Mouse (Mus musculus): ENCODE measurements around the gene Clk4.

Gene Clk4

GRCm38 (mm10) chr11:51261680-51262219, at the start of gene Clk4:
TSS of gene Clk4 (plus strand) at chr11:51261730.
- no peak for DNase-seq

- no peak for DNase-seq
Observed at GRCm38 (mm10) chr11:51214021-51214420, 47.5 kb upstream of the Clk4 start.

DNA sequence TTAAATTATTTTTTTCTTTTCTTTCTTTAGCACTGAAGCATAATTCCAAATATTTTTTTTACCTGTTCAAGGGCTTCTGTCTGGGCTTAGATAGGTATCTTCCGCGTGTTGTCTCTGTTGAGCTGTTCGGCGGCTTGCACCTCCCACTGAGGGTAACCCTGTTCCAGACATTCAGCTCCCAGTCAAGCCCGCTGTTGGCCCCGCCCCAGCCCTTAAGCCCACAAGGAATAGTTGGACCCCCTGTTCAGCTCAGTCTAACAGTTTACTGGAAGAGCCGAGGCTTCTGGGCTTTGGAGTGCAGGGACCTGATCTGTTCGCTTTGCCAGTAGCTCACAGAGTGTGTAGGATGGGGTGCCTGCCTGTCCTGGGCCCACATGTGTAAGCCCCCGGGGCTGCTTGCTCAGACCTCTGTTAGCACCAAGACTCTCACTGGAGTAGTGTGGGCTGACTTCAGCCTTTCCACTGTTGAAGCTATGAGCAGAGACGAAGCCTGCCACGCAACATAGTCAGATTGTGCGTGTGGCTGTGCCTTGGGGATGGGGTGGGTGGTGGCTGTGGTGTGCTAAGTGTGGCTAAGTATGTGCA, 42.0 kb upstream of the Clk4 start:
- no peak for DNase-seq

- DNase-seq, result no peak
Observed at GRCm38 (mm10) chr11:51220308-51220707, 41.2 kb upstream of the Clk4 start, which contains the start of gene Gm12569. TSS of gene Gm12569 (plus strand) at chr11:51220473.

DNA sequence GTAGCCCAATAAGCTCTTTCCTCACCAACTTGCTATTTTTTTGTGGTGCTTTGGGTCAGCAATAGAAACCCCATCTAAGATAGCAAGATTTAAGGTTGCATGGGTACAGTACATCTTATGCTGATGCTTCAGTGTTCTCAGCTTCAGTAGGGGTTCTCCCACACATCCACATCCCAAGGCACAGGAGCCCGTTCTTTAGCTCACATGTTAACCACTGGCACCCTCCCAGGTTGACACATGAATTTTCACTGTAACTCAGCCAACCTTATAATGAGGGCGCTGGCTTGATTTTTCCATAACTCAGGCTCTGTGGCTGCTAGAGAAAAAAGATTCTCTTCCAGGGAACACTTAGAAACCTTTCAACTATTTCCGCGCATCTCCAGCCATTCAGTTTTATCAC, 34.4 kb upstream of the Clk4 start:
- DNase-seq, result no peak

GRCm38 (mm10) chr11:51234626-51235025, 26.9 kb upstream of the Clk4 start:
- no peak for DNase-seq

GRCm38 (mm10) chr11:51242897-51243296, 18.6 kb upstream of the Clk4 start:
- no peak for DNase-seq

GRCm38 (mm10) chr11:51257006-51257405, 4.5 kb upstream of the Clk4 start:
- DNase-seq, result no peak

DNA sequence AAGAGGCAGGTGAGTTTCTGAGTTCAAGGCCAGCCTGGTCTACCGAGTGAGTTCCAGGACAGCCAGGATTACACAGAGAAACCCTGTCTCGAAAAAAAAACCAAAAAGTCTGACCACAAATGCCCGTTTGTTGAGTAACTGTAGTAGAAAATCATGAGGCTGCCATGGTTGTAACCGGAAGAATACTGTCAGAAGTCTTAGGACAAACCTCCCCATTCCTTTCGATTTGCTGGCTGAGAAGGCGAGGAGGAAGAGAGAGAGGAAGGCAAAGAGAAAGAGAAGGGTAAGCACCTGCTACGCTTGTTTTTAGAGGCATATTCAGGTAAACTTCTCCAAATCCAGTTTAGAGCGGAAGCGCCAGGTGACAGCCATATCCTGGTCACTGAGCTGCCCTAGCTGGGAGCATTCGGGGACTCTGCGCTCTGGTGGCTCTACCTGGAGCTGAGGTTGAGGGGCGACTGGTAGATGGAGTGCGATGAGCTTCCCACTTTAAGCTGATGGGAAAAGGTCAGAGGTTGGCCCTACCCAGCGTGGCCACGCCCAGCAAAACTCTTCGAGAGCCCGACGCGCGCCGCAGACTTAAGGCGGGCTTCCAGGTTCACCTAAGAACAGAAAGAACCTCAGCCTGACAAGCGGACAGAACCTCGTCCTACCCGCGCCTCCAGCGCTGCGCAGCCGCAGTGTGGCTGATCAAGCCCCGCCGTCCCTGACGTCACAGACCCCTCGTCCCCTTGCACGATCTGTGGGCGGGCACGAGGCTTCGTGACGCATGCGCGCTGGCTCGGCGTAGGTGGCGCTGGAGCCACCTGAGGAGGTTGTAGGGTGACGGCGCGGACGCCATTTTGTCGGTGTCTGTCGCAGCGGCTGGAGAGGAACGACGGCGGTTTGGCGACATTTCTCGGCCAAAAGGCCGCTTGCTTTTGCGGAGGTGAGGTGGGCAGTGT, 1.1 kb downstream of the Clk4 start, which contains the start of gene BC049762:
BC049762 (minus strand) TSS at position 705 of the 944 bp plus-strand sequence.
- peak; percentile 99 for DNase-seq

DNA sequence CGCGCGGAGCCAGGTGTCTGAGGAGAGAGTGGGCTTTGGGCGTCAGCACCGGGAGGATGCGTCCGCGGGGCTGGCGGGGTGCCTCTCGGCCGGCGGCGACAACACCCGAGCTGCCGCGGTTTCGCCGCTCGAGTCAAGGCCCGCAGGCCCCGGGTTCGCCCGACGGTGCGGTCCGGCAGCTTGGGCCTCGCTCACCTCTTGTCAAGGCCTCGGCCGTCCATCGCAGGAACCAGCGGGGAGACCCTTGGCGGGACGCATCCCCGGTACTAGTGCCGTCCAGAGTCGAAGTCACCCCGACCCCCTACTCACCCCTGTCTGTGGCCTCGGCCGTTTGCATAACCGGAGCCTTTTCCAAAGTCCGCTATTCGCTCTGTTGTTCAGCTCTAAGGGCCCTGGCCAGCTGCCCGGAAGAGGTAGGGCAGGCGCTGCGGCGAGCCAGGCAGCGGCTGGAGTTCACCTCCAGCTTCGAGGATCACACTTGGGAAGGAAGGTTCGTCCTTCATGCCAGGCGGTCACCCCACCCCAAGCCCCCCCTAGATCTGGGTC, 1.8 kb downstream of the Clk4 start:
- DNase-seq, result peak; percentile 87

DNA sequence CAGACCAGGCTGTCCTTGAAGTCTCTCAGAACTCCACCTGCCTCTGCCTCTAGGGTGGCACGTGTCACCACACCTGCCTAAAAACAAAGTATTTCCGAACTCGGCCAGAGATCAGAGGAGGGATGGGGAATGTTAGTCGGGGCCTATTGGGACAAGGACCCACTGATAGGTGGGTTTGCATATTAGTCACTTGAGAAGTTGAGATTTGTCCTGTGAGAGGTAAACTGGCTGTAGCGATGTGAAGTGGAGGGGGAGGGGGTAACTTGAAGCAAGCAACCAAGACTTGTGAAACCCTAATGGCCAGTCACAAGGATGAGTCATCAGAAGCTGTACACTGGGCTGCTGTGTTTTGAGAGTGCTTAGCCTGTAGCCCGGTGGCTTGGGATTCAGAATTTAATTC, 2.8 kb downstream of the Clk4 start:
- peak; percentile 18 for DNase-seq

GRCm38 (mm10) chr11:51265326-51265725, 3.8 kb downstream of the Clk4 start:
- DNase-seq, result peak; percentile 37

DNA sequence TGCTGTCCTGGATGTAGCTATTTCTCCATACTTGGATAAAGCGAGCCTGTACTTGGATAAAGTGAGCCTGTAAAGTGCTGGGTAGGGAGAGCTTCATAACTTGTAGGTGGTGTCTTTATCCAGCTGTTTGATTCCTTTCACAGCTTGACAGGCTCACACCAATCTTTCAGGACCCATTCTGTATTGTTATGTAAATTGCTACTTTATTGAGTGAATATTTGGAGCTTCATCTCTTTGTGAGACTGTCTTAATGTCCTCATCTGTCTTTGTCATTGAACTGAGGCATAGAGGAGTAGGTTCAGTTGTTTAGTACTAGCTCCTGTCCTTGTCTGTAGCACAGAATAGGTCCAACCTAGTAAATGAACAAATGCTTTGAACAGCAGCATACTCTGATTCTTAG, 12.9 kb downstream of the Clk4 start:
- no peak for DNase-seq

- DNase-seq, result peak; percentile 89
Observed at GRCm38 (mm10) chr11:51289564-51290041, 28.1 kb downstream of the Clk4 start, which contains the start of gene Col23a1. TSS of gene Col23a1 (plus strand) at chr11:51289920.

- DNase-seq, result peak; percentile 77
Observed at GRCm38 (mm10) chr11:51290066-51290955, 28.8 kb downstream of the Clk4 start.

- no peak for DNase-seq
Observed at GRCm38 (mm10) chr11:51293956-51294530, 32.5 kb downstream of the Clk4 start.

DNA sequence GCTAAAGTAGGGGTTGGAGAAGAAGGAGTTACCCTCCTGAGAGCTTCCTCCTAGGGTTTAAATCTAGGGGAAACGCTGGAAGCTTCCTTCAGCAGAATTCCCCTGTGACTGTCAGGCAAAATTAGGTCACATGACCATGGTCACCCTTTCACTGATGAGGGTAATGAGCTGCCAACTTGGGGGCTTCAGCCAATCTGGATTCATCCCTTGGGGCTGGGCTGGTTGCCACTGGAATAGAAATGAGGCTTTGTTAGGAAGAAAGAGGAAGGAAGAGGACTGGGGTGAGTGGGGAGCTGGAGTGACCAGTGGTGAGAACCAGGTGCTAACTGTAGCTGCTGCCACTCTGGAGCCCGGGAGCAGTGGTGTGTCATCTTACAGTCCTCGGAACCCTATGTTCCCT, 34.2 kb downstream of the Clk4 start:
- no peak for DNase-seq

- DNase-seq, result no peak
Observed at GRCm38 (mm10) chr11:51298691-51299090, 37.2 kb downstream of the Clk4 start.

DNA sequence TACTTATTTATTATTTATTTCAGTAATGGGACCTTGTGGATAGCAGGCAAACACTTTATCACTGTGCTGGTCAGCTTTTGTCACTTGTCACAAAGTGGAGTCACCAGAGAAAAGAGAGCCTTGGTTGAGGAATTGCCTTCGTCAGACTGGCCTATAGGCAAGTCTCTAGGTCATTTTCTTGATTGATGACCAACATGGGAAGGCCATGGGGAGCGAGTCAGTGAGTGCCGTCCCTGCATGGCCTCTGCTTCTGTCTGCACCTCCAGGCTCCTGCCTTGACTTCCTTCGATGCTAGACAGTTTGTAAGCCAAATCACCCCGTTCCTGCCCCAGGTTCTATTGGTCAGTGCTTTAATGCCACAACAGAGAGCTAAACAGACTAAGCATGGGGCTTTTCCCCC, 40.9 kb downstream of the Clk4 start:
- no peak for DNase-seq

GRCm38 (mm10) chr11:51303981-51304553, 42.5 kb downstream of the Clk4 start:
- no peak for DNase-seq

DNA sequence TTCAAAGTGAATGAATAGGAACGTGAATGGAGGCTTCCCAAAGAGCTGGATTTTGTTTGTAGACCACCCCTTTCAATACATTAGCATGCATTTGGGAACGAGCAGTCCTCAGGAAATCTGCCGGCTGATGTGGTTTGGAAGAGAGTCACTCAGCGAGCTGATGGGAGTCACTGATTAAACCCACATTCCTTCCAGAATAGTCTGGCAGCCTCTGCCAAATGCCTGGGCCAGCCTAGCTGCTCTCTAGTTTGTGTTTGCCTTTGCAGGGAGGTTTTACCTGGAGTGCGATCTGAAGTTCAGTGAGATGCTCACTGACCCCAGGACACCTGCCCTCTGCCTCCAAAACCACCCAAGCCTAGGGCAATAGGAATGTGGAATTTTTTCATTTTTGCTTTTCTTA, 46.8 kb downstream of the Clk4 start:
- peak; percentile 40 for DNase-seq
